Mouse (Mus musculus) heart, adult 2 months (tissue): ENCODE measurements around the gene Kat2a.

Source experiments
- CTCF ChIP-seq: fragments of 200-600 bp; IDR thresholded peaks from 2 replicates; pipeline ENCODE4 v1.8.1; 2022; ENCODE audit warnings: antibody characterized with exemption, mild to moderate bottlenecking, moderate library complexity
- EP300 ChIP-seq: fragments of 200-500 bp; IDR thresholded peaks from 2 replicates; pipeline ENCODE4 v1.6.1; 2011; ENCODE audit warnings: low read depth, low read length, control low read depth; ENCODE audit not compliant: insufficient read depth

- TF ChIP-seq CTCF (no peak), EP300 (no peak)
These were observed 9.4 kb downstream of the Kat2a start for GRCm38 (mm10) chr11:100702906-100703305.
